Mouse (Mus musculus) embryonic fibroblast, embryonic 13.5 days (primary cell): ENCODE measurements around the gene Cep170b.

Source experiments
- CTCF ChIP-seq: IDR thresholded peaks from 2 replicates; pipeline ENCODE4 v1.5.1; 2011; ENCODE audit warnings: mild to moderate bottlenecking, control low read depth, low read length, moderate library complexity, borderline replicate concordance; ENCODE audit not compliant: insufficient read depth
- POLR2A ChIP-seq: IDR thresholded peaks from 2 replicates; pipeline ENCODE4 v1.6.1; 2011; ENCODE audit warnings: low read depth, mild to moderate bottlenecking, control low read depth, low read length, moderate library complexity

DNA sequence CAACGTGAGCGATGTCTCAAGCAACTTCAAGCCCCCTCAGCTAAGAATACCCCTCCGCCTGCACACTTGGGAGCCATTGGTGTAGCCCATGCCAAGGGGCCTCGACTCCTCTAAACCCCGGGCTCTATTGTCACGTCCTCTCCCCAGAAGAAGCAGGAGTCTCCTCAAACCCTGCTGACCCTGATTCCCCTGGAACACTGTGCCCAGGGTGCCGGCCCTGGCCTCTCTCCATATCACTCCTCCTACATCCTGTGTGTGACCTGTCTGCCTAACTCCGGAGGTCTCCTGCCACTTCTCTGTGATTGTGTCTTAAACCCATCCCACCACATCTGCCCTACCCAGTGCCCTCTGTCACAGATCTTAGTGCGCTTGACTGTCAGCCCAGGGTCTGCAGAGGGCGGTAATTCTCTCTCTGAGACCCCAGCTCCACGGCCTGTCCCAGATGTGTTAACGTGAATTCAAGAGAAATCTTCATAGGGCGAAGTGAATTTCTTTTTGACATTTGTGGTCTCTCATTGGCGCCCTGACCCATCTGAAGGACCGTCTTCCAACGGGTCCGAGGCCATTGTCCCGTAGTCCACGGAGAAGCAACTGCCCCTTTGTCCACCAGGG lies 42.2 kb upstream of the Cep170b start:
- no peak for TF ChIP-seq POLR2A
- TF ChIP-seq CTCF: no peak
